Mouse (Mus musculus) adrenal gland, postnatal 4 days (tissue): Measurements from ENCODE around the gene Gm5157. TPM values are rescaled to one million over a fixed set of nuclear protein-coding genes. Genes with fewer than 3 reads are reported as not detected.
"Not testable (repeated sequence)": the region's sequence is repeated elsewhere in the genome, so short reads cannot be mapped to it uniquely, and the experiment has no call there.

Experiments
- DNase-seq, 2 experiments: peaks; one replicate each; pipeline ENCODE4 v3.0.0; 2021 to 2022; ENCODE audit warnings: low spot score in 2 of 2, mixed read lengths in 2 of 2
- long read RNA-seq, 2 experiments: library from polyadenylated mRNA; stranded (forward); transcript quantifications; one replicate each; pipeline ENCODE4 v2.0.0; 2021
- total RNA-seq, 2 experiments: library from RNA; stranded (reverse); gene quantifications; 2 replicates each; pipeline ENCODE4 v1.2.3; 2021

The Gm5157 gene
- not detected for total RNA-seq
- long read RNA-seq, experiment 1: 0 reads
- long read RNA-seq, experiment 2: 0 reads

GRCm38 (mm10) chr7:21190323-21190722 lies at the start of gene Gm5157:
Gene Gm5157, minus strand, starts transcription at chr7:21190423.
- DNase-seq: not testable (repeated sequence)

- not testable (repeated sequence) for DNase-seq
Observed at GRCm38 (mm10) chr7:21161885-21162284, 28.3 kb downstream of the Gm5157 start, which contains the start of gene Vmn1r123. Gene Vmn1r123, plus strand, starts transcription at chr7:21162185.

Other genes with a start within 250 kb of the Gm5157 start
- gene Vmn1r119, start 178.0 kb downstream of the Gm5157 start, total RNA-seq: not detected
- gene Vmn1r120, start 136.6 kb downstream of the Gm5157 start, total RNA-seq: not detected
- not detected for gene Vmn1r121, start 91.9 kb downstream of the Gm5157 start, total RNA-seq
- not detected for gene Vmn1r122, start 56.3 kb downstream of the Gm5157 start, total RNA-seq
- not detected for gene Vmn1r123, start 28.2 kb downstream of the Gm5157 start, total RNA-seq
- not detected for gene Vmn1r124, start 70.2 kb upstream of the Gm5157 start, total RNA-seq
- not detected for gene Vmn1r125, start 81.8 kb upstream of the Gm5157 start, total RNA-seq
- gene Vmn1r126, start 111.0 kb upstream of the Gm5157 start, total RNA-seq: not detected
- not detected for gene Vmn1r127, start 129.4 kb upstream of the Gm5157 start, total RNA-seq
- not detected for gene Vmn1r128, start 158.9 kb upstream of the Gm5157 start, total RNA-seq
- gene Vmn1r129, start 170.9 kb upstream of the Gm5157 start, total RNA-seq: not detected
- not detected for gene Gm6882, start 242.3 kb upstream of the Gm5157 start, total RNA-seq